Mouse (Mus musculus) retina, adult 2 months (tissue): Measurements from ENCODE around the gene Hoxd9.

Experiments used
- DNase-seq: peaks from one replicate; pipeline ENCODE4 v3.0.0-alpha.2; 2012; ENCODE audit warnings: low read depth, low spot score

Hoxd9 gene

GRCm38 (mm10) chr2:74748436-74748995, 51.0 kb downstream of the Hoxd9 start:
- no peak for DNase-seq

GRCm38 (mm10) chr2:74749337-74750121, 52.0 kb downstream of the Hoxd9 start:
- DNase-seq: no peak
